Mouse (Mus musculus) testis, adult 2 months (tissue): Measurements from ENCODE around the gene Clic4.
A peak's percentile ranks its signal among the peaks of the same experiment; 100 is the strongest.

Experiments
- CTCF ChIP-seq: fragments of 200-500 bp; IDR thresholded peaks from 2 replicates; pipeline ENCODE4 v1.5.1; 2012; ENCODE audit warnings: low read depth, mild to moderate bottlenecking, inconsistent platforms, low read length, moderate library complexity; ENCODE audit not compliant: control insufficient read depth, insufficient read depth, insufficient replicate concordance
- POLR2A ChIP-seq: fragments of 200-500 bp; IDR thresholded peaks from 2 replicates; pipeline ENCODE4 v1.6.1; 2012; ENCODE audit warnings: low read depth, mild to moderate bottlenecking, inconsistent platforms, low read length, moderate library complexity; ENCODE audit not compliant: control insufficient read depth

DNA sequence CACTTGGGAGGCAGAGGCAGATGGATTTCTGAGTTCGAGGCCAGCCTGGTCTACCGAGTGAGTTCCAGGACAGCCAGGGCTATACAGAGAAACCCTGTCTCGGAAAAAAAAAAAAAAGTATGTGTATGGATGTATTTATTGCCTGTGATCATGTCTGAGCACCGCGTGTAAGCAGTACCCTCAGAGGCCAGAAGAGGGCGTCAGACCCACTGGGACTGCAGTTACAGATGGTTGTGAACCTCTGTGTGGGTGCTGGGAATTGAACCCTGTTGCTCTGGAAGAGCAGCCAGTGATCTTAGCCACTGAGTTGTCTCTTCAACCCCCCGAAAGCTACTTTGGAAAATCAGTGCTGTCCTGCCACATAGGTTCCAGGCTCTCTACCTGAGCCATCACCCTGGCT lies 11.3 kb upstream of the Clic4 start:
- no peak for TF ChIP-seq POLR2A
- TF ChIP-seq CTCF: peak; percentile 81; the same call in 1 of the 2 replicates
